Mouse (Mus musculus): Measurements from ENCODE around the gene BC048507.
A peak's percentile ranks its signal among the peaks of the same experiment; 100 is the strongest.
"Not testable (repeated sequence)": the region's sequence is repeated elsewhere in the genome, so short reads cannot be mapped to it uniquely, and the experiment has no call there.

Gene BC048507

DNA sequence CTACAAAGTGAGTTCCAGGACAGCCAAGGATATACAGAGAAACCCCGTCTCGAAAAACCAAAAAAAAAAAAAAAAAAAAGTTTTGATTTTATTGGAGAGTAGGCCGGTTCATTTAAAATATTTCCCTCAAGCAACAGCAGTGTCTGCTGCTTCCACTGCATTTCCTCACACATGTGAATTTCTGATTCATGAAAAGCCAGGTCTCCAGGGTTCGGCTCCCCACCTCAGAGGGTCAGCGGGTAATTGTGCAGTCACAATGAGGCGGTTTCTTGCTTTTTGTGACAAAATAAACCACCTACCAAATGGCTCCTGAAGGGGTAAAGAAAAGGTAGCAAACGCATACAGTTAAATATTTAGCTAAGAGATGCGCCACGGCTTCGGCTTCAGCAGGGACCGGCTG is at the start of gene BC048507:
Gene BC048507 (plus strand): TSS at position 301 of the 400 bp plus-strand sequence.
- no peak for DNase-seq (ENCODE audit: low read depth in 2 of 2, low spot score in 2 of 2)

DNA sequence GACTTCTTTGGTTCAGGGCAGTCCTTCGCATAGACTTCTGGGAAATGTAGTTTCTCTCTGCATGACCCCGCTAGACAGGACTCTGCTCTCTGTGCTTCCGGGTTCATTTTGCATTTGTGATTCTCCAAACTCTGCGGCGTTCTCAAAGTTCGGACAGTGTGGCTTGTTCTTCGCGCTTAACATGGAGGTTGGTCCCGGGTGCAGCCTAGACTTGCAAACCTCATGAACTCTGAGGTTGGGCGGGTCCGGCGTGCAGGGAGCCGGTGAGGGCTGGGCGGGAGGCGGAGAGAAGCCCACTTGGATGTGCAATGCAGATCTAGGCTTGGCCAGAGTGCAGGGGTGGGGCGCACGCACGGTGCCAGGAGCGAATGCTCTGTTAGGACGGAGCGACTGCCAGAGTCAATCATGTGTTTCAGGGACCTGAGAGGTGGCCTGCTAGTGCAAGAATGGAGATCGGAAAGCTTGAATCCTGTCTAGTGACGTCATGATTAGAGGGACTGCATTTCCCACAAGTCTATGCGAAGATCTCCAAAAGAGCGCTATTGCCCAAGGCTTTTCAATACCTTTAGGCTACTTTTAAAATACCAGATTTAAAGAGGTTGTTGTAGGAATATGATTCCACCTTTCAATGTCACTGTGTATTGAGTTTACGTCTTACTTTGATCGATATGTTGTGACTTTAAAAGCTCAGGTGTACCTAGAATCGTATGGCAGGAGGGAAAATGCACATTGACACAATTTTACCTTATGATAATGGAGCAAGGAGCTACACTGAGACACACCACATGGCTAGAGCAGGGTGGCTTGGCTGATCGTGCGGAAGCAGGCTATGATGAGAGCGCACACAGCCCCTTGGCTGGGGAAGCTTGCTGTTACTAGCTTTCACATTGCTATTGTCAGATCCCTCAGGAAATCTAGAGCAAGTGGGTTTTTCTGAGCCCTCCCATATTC is 49.1 kb upstream of the BC048507 start, which contains the start of gene Zfp273:
Gene Zfp273 (plus strand): TSS at position 31 of the 951 bp plus-strand sequence.
- peak; percentile 48 to 65 for DNase-seq (ENCODE audit: low read depth in 2 of 2, low spot score in 2 of 2)

DNA sequence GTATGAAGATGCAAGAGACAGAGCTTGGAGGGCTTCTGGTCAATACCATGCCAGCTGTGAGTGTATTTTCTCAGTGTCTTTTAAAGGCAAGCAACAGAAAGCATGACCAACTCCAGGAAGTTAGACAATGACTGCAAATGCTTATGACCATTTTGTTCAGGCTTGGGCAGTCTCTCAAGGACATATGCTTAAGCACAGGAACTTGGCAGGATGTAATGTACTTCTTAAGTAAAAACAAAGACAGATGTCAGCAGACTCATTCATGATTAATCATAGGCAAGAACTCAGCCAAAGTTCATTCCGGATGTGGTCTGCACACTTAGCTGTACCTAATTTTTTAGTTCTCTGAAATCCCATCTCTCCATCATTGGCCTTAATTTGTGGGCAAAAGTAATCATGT is 44.5 kb upstream of the BC048507 start:
- DNase-seq (ENCODE audit: low read depth in 2 of 2, low spot score in 2 of 2), result no peak

DNA sequence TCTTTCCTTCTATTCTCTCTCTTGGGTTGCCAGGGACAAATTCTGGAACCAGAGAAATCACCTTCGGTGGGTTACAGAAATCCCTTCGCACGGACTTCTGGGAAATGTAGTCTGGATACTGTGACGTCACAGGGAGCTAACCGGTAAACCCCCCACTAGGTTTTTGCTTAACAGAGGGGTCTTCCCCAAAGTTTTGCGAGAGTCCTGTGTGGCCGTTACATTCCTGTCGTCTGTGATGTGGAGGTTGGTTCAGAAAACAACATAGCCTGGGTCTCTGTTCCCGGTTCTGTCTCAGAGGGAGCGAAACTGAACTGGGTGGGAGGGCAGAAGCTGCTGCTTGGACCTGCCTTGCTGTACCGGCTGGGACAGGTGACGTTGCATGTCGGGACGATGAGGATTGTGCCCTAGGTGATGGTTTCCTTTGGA is 32.2 kb upstream of the BC048507 start, which contains the start of gene Gm10037:
Gene Gm10037 (plus strand): TSS at position 196 of the 426 bp plus-strand sequence.
- DNase-seq (ENCODE audit: low read depth in 2 of 2, low spot score in 2 of 2), result peak in 1 of 2 experiments; percentile 16

DNA sequence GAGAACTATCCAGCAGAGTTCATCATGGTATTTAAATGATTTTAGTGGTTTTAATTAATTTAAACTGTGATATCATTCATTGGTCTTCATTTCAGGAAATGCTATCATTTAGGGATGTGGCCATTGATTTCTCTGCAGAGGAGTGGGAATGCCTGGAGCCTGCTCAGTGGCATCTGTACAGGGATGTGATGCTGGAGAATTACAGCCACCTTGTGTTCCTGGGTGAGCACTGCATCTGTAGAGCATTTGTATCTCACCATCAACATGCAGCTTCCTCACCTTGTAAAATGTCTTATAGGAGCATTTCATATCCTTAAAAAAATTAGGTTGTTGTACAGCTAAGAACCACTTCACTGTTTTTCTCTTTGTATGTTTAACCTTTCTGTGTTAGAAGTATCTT is 30.0 kb upstream of the BC048507 start:
- not testable (repeated sequence) for DNase-seq (ENCODE audit: low read depth in 2 of 2, low spot score in 2 of 2)

DNA sequence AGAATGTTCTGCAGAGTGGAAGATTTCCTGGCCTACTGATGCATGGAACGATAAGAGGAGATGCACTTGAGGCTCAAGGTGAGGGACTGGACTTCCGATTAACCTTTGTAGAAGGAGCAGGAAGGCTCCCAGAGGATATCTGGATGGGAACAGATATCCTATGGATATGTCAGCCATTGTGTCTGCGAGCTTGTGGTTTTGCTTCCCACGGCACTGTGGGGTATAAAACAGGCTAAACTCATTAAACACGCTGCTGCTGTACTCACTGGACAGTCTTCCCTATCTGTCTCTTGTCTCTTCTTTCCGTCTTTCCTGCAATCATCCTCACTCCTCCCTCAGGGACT is 19.4 kb upstream of the BC048507 start:
- DNase-seq (ENCODE audit: low read depth in 2 of 2, low spot score in 2 of 2), result no peak

DNA sequence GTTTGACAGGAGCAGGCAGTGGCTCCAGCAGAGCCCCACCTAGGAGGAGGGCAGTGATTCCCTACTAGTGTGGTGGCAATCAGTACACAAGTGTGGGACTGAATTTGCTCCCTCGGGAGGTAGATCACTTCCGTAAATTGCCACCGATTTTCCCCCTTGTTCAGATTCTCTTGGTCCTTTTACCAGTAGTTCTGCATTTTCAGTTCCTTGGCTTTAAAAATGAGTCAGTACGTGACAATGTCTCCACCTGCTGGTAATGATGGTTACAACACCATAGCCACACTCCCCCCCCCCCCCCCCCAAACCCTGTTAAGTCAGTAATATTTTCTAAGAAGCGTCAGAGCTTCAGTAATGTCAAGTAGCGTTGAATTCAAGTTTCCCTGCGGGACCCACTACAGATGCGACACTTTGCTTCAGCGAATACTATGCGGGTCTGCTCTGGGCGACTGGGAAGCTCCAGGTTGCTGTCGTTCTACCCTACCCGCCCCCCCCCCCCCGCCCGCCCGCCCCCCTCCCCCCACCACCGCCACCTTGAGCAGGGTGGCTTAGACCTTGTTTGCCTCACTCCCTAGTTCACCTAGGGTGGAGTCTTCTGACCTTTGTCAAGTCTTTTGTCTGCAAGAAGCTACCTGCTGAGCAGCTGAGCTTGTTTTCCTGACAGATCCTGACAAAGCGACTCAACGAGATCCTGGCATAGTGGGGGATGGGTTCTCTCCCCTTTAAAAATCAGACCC is 18.8 kb upstream of the BC048507 start:
- peak; percentile 38 to 62 for DNase-seq (ENCODE audit: low read depth in 2 of 2, low spot score in 2 of 2)

DNA sequence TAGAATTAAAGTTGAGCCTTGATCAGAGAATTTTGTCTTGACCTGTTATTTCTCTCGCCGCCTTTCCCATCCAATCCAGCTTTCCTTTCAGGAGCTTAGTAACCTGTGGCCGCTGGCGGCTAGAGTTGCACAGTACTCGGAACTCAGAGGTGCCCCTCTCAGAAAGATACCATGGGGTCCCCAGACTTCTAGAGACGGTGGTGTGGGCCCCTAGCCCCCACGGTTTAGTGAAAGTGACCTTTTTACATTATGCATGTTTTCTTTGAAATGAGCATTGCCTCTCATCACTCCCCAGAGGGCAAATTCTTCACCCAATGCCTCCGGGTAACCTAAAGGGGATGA is 18.3 kb upstream of the BC048507 start:
- no peak for DNase-seq (ENCODE audit: low read depth in 2 of 2, low spot score in 2 of 2)

DNA sequence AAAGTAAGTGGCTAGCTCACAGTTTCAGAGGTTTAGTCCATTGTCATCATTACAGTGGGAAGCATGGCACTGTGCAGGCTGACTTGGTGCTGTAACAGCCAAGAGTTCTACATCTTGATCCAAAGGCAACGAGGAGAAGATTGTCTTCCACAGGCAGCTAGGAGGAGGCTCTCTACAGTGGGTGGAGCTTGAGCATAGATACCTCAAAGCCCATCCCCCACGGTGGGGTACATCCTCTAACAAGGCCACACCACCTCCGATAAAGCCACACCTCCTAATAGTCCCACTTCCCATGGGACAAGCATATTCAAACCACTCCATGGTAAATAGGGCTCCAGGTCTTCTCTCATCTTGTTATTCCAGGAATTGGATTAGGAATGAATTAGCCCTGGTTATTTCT is 12.8 kb upstream of the BC048507 start:
- no peak for DNase-seq (ENCODE audit: low read depth in 2 of 2, low spot score in 2 of 2)

DNA sequence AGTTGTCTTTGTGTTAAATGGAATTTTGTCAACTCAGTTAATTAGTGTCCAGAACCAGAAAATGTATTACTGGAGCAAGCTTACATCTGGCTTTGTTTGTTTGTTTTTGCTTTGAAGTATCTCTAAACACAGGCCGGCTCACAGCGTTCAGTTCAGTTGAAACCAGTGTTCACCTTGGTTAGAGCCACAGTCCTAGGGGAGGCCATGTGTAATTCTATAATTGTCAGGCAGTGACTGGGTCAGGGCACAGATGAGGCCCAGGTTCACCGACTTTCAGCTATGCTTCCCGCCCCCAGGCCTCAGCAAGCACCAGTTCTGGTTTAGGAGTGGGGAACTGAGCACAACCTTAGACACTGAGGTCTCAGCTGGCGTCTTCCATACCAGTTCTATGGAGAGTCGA is 10.0 kb upstream of the BC048507 start:
- DNase-seq (ENCODE audit: low read depth in 2 of 2, low spot score in 2 of 2), result no peak

DNA sequence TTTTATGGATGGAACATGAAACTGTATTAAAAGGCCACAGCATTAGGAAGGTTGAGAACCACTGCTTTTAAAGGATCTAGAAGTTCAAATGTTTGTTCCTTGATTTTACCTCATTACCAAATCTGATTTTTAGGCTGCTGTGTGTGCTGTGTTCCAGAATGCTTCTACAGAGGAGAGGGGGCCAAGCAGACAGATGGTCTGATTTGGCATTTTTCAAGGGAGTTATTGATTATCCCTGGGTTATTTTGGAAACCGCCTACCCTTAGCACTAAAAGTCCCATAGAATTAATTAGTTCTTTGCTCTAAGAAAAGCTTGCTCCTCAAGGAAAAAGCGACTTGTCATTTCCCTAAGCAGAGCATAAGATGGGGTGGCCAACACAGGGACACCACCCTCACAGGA is 9.1 kb upstream of the BC048507 start:
- no peak for DNase-seq (ENCODE audit: low read depth in 2 of 2, low spot score in 2 of 2)

DNA sequence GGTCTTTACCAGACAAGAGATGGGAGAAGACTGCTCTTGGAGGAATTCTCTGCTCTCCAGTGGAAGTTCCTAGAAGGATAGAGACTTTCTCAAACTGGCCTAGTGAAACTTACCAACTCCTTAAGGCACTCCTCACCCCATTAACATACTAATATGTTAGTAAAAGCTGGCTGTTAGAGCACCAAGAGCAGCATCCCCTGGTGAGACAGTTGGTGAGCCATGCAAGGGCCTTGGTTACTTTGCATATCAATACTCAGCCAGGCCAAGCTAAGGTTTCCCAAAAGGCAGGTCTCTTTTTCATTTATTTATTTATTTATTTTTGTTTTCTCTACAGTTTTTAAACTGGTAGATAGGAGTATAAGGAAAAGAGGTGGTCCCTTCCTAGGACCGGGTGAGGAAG is 5.8 kb upstream of the BC048507 start:
- DNase-seq (ENCODE audit: low read depth in 2 of 2, low spot score in 2 of 2), result no peak

DNA sequence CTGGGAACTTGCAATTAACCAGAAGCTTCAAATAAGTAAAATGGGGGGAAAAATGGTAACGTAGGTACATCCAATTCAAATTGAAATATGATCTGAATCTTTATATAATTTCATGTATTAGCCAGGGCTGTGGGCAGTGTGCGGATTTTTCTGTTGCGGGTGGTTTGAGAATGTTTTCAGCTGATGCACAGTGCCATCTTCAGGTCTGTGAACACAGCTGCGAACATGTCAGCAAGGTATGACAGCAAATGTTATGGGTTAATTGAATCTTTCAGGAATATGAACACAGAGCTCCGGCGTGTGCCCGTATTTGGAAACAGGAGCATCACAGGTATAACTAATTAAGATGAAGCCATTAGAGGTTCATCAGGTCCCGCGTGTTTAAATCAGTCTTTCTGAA is 618 bp upstream of the BC048507 start:
- DNase-seq (ENCODE audit: low read depth in 2 of 2, low spot score in 2 of 2), result no peak

DNA sequence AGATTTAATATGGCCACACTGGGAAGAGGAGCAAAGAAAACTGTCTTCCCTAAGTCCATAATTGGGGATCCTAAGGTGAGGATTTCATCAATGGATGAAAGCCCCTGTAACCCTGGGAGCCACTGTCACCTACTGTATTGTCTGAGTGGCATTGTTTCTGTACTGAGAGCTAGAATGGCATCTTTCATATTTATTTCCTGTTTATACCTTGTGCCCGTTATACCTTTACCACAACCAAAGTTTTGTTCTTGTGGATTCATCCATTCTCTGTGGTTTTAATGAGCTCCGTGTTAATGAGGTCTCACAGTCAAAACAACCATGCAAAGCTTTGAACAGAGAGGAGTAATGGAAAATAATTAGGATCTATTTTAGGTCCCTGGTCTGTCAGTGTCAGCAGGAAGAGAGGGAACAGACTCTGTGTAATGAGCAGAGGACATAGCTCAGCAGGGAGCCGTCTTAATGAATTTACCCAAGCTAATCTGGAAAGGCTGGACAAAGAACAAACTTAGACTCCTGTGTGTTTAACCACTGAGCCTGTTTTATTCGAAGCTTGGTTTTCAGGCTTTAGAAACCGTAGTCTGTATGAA is 1.7 kb downstream of the BC048507 start:
- DNase-seq (ENCODE audit: low read depth in 2 of 2, low spot score in 2 of 2), result no peak

DNA sequence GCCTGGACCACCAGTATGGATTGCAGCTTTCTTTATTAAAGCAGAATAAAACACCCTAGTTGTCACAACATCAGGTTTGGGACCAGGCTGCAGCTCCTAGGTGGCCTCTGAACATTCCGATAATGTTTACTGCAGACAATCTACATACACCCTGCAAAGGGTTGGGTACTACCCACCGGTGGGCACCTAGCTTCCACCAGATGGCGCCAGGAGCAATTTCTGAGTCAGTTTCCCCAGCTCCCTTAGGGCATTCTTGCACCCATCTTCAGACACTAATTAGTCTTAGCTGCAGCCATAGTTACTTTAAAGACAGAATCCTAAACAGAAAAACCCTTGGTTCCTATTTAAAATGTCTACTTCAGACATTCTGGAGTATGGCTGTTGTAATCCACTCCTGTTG is 4.8 kb downstream of the BC048507 start:
- DNase-seq (ENCODE audit: low read depth in 2 of 2, low spot score in 2 of 2), result no peak

DNA sequence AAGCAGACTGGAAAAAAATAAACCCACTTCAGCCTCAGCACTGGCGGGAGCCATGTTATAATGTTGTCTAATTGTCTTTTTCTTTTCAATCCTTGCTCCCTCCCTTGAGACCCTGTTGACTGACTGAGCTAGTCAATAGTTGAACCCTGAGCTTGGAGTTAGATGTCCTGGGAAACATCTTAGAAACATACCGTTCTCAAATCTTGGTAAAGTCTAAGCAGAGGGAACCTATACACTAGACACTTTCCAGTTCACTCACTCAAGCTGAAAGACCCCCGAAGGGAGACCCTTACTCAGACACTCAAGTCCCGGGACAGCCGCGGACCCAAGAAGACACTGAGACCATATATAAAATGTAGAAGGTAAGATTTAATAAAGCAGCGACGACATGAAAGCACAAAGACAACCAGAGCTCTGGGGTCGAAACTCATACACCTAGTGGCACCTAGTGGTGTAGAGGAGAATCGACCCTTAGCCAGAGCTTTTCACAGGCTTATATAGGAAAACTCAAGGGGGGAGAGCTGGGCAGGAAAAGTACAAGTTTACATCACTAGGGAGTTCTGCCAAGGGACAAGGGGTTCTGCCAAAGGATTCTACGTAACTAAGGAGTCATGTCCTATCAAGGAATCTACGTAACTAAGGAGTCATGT is 13.0 kb downstream of the BC048507 start:
- not testable (repeated sequence) for DNase-seq (ENCODE audit: low read depth in 2 of 2, low spot score in 2 of 2)

DNA sequence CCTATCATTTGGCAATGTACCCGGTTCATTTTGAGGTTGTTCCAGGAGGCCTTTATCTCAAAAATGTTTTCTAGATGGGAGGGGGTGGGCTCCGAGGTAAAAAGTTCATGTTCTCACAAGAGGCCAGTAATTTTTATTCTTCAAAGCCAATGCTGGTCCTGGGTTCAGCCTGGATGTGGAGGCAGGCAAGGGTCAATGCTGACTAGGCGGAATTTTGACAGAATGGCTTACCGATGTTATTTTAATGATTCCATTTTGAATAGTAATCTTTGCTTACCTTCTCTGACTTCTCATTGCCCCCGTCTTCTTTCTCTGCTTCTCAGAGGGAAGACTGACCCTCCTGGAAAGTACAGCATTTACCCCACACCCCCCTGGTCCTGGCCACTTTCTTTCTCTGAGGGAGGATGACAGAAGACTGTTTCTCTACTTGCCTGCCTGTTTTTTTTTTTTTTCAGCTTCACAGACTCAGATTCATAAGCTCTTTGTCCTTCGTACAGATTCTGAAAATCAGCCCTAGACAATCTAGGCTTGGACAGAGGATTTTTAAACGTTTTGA is 13.7 kb downstream of the BC048507 start:
- no peak for DNase-seq (ENCODE audit: low read depth in 2 of 2, low spot score in 2 of 2)

DNA sequence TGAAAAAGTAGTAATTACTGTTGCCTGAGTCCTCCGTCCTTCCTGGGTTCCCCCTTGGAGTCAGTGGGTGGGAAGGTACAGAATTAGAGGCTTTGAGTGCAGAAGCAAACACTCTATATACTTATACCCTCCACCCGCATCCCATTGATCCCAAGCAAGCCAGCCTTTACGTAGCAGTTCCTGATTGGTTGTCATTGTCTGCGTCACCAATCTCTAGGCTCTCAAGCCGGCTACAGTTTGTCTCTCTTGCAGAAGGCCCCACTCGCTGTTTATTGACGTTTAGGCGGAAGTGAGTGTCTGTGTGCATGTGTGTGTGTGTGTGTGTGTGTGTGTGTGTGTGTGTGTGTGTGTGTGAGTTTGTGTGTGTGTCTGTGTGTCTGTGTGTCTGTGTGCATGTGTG is 20.8 kb downstream of the BC048507 start:
- no peak for DNase-seq (ENCODE audit: low read depth in 2 of 2, low spot score in 2 of 2)

DNA sequence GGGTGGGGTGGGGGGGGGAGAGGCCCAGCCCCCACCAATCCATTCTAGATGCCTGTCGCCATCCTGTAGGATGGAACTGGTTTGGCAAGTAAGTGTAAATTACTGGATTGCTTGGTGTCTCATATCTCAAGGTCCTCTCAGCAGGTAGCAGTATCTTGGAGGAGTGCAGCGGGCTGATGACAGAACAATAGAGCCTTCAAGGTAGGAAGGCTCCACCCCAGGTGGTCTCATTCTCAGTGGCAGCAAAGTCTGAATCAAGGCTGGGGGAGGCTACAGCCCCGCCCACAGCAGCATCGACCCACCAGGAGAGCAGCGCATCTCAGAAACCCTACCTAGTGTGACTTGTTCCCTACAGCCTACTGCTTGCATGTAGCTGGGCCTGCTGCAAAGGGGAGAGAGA is 46.6 kb downstream of the BC048507 start:
- DNase-seq (ENCODE audit: low read depth in 2 of 2, low spot score in 2 of 2), result no peak
